Mouse (Mus musculus) lung, embryonic 14.5 days (tissue): ENCODE data around the gene Dnah6. TPM values are rescaled to one million over a fixed set of nuclear protein-coding genes. Genes with fewer than 3 reads are reported as not detected.

Experiments used
- ATAC-seq: fragments of 200-750 bp; cut with Nextera tagmentation; 2 replicates; pipeline ENCODE4 v1.8.0; 2017; ENCODE audit warnings: mild to moderate bottlenecking, moderate TSS enrichment, moderate library complexity; ENCODE audit not compliant: insufficient read depth
- DNase-seq: peaks from one replicate; pipeline ENCODE4 v3.0.0-alpha.2; 2015
- H3K27ac ChIP-seq: fragments of 300-500 bp; sonication (generic); 2 replicates; pipeline ENCODE4 v1.5.1; 2014; ENCODE audit warnings: low read depth, mild to moderate bottlenecking, moderate library complexity
- H3K27me3 ChIP-seq: fragments of 300-500 bp; sonication (generic); 2 replicates; pipeline ENCODE4 v1.6.1; 2014; ENCODE audit warnings: low read length, control low read depth; ENCODE audit not compliant: insufficient read depth
- H3K36me3 ChIP-seq: fragments of 300-500 bp; sonication (generic); 2 replicates; pipeline ENCODE4 v1.6.1; 2014; ENCODE audit warnings: control low read depth; ENCODE audit not compliant: insufficient read depth
- H3K4me1 ChIP-seq: fragments of 300-500 bp; sonication (generic); 2 replicates; pipeline ENCODE4 v1.6.1; 2014; ENCODE audit warnings: antibody characterized with exemption, control low read depth; ENCODE audit not compliant: insufficient read depth
- H3K4me2 ChIP-seq: fragments of 300-500 bp; sonication (generic); 2 replicates; pipeline ENCODE4 v1.6.1; 2014; ENCODE audit warnings: mild to moderate bottlenecking
- H3K4me3 ChIP-seq: fragments of 300-500 bp; sonication (generic); 2 replicates; pipeline ENCODE4 v1.5.1; 2014; ENCODE audit warnings: low read depth, low read length
- H3K9ac ChIP-seq: fragments of 300-500 bp; sonication (generic); 2 replicates; pipeline ENCODE4 v1.6.1; 2014
- H3K9me3 ChIP-seq: fragments of 300-500 bp; sonication (generic); 2 replicates; pipeline ENCODE4 v1.6.1; 2016; ENCODE audit warnings: low read depth, low read length, control low read depth
- CTCF ChIP-seq: IDR thresholded peaks from 2 replicates; pipeline ENCODE4 v1.5.1; 2016; ENCODE audit warnings: antibody characterized with exemption, low read depth
- WGBS: fragments of 180-500 bp; shearing (Covaris S2); extraction: QIAGEN DNeasy Blood & Tissue Kit; methylation state at CpG from one replicate; pipeline ENCODE4 v1.1.7; 2014; 5-methylcytosine and 5-hydroxymethylcytosine counted together
- polyA plus RNA-seq: library from polyadenylated mRNA; unstranded; fragments of >200 nt; fragmentation: Nextera tagmentation; extraction: Ambion mirVana; gene quantifications from 2 replicates; pipeline ENCODE4 v1.2.1, GENCODE M21; 2014

Dnah6 gene
- polyA plus RNA-seq, 1 experiment from 2014 or later = 0.14 TPM

GRCm38 (mm10) chr6:73038291-73038690 is 183.2 kb downstream of the Dnah6 start:
- Histone ChIP-seq H3K9me3 (no peaks in the 10 kb centered on the region), H3K4me1 (no peaks in the 10 kb centered on the region), H3K36me3 (no peaks in the 10 kb centered on the region), H3K27me3 (no peaks in the 10 kb centered on the region), H3K4me3 (no peak overlapping the region), H3K27ac (peak overlapping the region; percentile 31; the same call in 1 of the 2 replicates), H3K4me2 (no peak overlapping the region), H3K9ac (no peak overlapping the region)
- no peak for TF ChIP-seq CTCF
- 53% methylated on average over 2 of the region's 2 CpGs for WGBS
- peak; percentile 47; the same call in 1 of the 2 replicates for ATAC-seq
- peak; percentile 56 for DNase-seq

- ATAC-seq (no peak), DNase-seq (no peak)
- WGBS = 90% methylated on average over 3 of the region's 3 CpGs
- Histone ChIP-seq H3K4me1 (no peaks in the 10 kb centered on the region), H3K27me3 (no peaks in the 10 kb centered on the region), H3K27ac (no peak overlapping the region), H3K36me3 (no peaks in the 10 kb centered on the region), H3K4me3 (no peak overlapping the region), H3K4me2 (no peak overlapping the region), H3K9ac (no peak overlapping the region), H3K9me3 (no peaks in the 10 kb centered on the region)
- peak; percentile 27; the same call in 1 of the 2 replicates for TF ChIP-seq CTCF
Observed at GRCm38 (mm10) chr6:73028853-73029252, 192.6 kb downstream of the Dnah6 start.

GRCm38 (mm10) chr6:73027881-73028280 is 193.6 kb downstream of the Dnah6 start:
- H3K36me3 ChIP-seq = no peaks in the 10 kb centered on the region
- no peak overlapping the region for H3K4me2 ChIP-seq
- H3K27me3 ChIP-seq = no peaks in the 10 kb centered on the region
- H3K9ac ChIP-seq = no peak overlapping the region
- no peak for TF ChIP-seq CTCF
- DNase-seq = no peak
- no peak overlapping the region for H3K27ac ChIP-seq
- no peaks in the 10 kb centered on the region for H3K4me1 ChIP-seq
- H3K4me3 ChIP-seq = no peak overlapping the region
- 63% methylated on average over 4 of the region's 4 CpGs for WGBS
- ATAC-seq = no peak
- no peaks in the 10 kb centered on the region for H3K9me3 ChIP-seq

- WGBS = 75% methylated on average over 6 of the region's 6 CpGs
- Histone ChIP-seq H3K9ac (no peak overlapping the region), H3K36me3 (no peaks in the 10 kb centered on the region), H3K9me3 (no peaks in the 10 kb centered on the region), H3K4me1 (no peaks in the 10 kb centered on the region), H3K27me3 (no peaks in the 10 kb centered on the region), H3K4me2 (no peak overlapping the region), H3K4me3 (no peak overlapping the region), H3K27ac (no peak overlapping the region)
- DNase-seq = peak; percentile 18
- peak; percentile 38; the same call in 1 of the 2 replicates for ATAC-seq
- TF ChIP-seq CTCF = no peak
Observed at GRCm38 (mm10) chr6:73026898-73027297, 194.6 kb downstream of the Dnah6 start.

GRCm38 (mm10) chr6:73020061-73020460 is 201.4 kb downstream of the Dnah6 start:
- ATAC-seq = 0 out of 2 replicates have a peak, but pooled peaks have one; percentile 35
- Histone ChIP-seq H3K27me3 (no peaks in the 10 kb centered on the region), H3K36me3 (no peaks in the 10 kb centered on the region), H3K9ac (no peak overlapping the region), H3K4me3 (no peak overlapping the region), H3K4me2 (no peak overlapping the region), H3K4me1 (no peaks in the 10 kb centered on the region), H3K9me3 (no peaks in the 10 kb centered on the region), H3K27ac (no peak overlapping the region)
- WGBS = 7% methylated on average over 3 of the region's 3 CpGs
- peak; percentile 81 for DNase-seq
- peak; percentile 65 for TF ChIP-seq CTCF

- WGBS = 74% methylated on average over 10 of the region's 10 CpGs
Observed at GRCm38 (mm10) chr6:73018725-73019280, 202.6 kb downstream of the Dnah6 start.

GRCm38 (mm10) chr6:73014317-73015160 is 206.9 kb downstream of the Dnah6 start:
- TF ChIP-seq CTCF = no peak
- Histone ChIP-seq H3K27me3 (no peaks in the 10 kb centered on the region), H3K4me1 (peaks cover 16% of the 10 kb centered on the region), H3K27ac (peak overlapping the region; percentile 75; the same call in 1 of the 2 replicates), H3K36me3 (no peaks in the 10 kb centered on the region), H3K9ac (no peak overlapping the region), H3K4me3 (no peak overlapping the region), H3K4me2 (no peak overlapping the region), H3K9me3 (no peaks in the 10 kb centered on the region)
- 21% methylated on average over 13 of the region's 13 CpGs for WGBS
- peak; percentile 96 for ATAC-seq
- DNase-seq = peak; percentile 98

More at GRCm38 (mm10) chr6:73018725-73019280, 202.6 kb downstream of the Dnah6 start:
- H3K9me3 ChIP-seq = no peaks in the 10 kb centered on the region
- H3K4me2 ChIP-seq = no peak overlapping the region
- H3K27ac ChIP-seq = no peak overlapping the region
- TF ChIP-seq CTCF = no peak
- H3K4me1 ChIP-seq = 0 out of 2 replicates have a peak, but pooled peaks cover 4% of the 10 kb centered on the region
- no peaks in the 10 kb centered on the region for H3K27me3 ChIP-seq
- H3K4me3 ChIP-seq = no peak overlapping the region
- no peaks in the 10 kb centered on the region for H3K36me3 ChIP-seq
- no peak overlapping the region for H3K9ac ChIP-seq
- DNase-seq (peak; percentile 9), ATAC-seq (no peak)
